Mouse (Mus musculus): ENCODE measurements around the gene Chst15. TPM values are rescaled to one million over a fixed set of nuclear protein-coding genes. Genes with fewer than 3 reads are reported as not detected.
A peak's percentile ranks its signal among the peaks of the same experiment; 100 is the strongest.

The Chst15 gene
- total RNA-seq, 2 experiments from 2014 or later, result 11.8 to 12.4 TPM

DNA sequence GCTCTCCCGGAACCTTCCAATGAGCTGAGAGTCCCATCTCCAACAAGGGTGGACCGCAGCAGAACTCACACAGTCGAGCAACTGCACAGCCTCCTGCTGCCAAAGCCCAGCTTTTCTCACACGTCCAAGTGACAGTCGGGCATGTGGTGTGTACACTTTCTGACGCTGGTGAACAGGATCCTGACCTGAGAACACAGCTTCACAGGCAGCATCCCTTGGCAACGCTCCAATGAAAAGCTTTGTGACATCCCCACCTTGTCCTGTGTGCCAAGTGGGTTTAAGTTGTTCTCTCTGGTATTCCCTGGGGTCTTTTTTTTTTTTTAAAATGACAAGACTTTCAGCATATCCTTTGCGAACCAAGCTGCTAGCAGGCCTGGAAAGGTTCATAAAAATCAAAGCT lies 80.2 kb downstream of the Chst15 start:
- no peak for DNase-seq
- intact Hi-C loops (cut with DNase I), result no loop called here

DNA sequence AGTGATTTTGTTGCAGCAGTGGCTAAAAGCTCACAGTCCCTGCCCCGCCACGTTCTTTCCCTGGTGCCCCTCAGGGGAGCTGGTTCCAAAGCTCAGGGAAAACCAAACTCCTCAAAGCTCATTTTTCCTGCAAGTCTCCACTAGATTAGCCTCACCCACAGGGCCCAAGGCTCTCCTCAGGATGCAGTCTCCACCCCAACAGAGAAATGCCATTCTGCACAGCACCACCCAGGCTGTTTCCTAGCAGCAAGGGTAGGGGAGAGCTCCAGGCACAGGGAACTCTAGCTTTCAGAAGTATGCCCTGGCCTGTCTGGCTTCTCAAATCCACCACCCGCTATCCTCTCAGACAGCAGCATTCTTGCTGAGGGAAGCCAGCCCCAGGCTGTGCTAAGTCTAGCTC lies 82.8 kb downstream of the Chst15 start:
- DNase-seq, result no peak
- intact Hi-C loops (cut with DNase I), result no loop called here

DNA sequence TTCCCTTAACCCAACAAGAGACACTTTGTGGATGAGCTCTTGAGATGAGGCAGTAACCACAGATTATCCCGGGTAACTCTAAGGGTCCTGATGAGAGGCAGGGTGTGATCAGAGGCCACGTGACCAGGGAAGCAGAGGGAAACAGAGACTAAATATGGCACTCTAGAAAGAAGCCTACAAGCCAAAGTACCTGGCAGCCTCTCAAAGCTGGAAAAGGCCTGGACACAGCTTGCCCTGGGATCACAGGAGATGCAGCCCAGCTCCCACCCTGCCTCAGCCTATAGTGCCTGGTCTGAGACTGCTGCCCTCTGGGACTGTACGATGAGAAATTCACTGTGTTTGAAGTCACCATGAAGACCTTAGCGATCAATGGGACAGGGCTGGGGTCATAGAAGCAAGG lies 83.3 kb downstream of the Chst15 start:
- no peak for DNase-seq
- intact Hi-C loops (cut with DNase I), result no loop called here

DNA sequence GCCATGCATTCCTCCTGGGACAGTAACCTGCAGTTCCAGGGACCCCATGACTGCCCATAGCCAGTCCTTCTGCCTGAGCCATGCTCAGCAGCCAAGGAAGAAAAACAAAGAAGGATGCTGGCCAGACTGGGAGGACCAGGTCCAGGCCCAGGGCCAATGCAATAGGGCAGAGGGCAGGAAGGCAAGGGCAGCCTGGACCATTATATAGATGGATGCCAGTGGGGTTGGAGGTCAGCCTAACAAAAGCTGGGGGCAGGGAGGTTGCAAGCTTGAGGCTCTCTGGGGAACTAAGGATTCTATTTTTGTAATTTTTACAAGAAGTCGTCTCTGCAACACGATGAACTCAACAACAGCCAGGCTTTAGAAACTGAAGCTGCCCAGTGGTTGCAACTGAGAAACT lies 84.1 kb downstream of the Chst15 start:
- no peak for DNase-seq
- intact Hi-C loops (cut with DNase I), result no loop called here

GRCm38 (mm10) chr7:132231476-132231875 lies 85.6 kb downstream of the Chst15 start:
- no peak for DNase-seq
- intact Hi-C loops (cut with DNase I), result no loop called here

DNA sequence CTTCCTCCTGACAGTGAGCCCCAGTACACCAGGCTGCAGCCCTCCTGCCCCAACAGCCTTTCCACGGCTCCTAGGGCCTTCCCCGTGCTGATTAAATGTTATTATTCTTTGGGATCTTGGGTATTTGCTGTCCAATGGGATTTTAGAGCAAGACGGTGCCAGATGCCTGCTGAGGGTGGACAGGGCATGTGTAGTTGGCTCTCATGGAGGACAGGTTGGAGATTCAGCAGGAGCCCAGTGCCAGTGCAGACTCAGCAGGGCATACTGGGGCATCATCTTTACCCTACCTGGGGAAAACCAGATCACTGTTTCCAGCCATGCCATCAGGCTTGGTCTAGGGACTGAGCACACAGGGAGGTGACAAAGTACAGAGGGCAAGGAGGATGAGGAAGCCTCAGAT lies 86.1 kb downstream of the Chst15 start:
- intact Hi-C loops (cut with DNase I), result no loop called here
- DNase-seq, result no peak

DNA sequence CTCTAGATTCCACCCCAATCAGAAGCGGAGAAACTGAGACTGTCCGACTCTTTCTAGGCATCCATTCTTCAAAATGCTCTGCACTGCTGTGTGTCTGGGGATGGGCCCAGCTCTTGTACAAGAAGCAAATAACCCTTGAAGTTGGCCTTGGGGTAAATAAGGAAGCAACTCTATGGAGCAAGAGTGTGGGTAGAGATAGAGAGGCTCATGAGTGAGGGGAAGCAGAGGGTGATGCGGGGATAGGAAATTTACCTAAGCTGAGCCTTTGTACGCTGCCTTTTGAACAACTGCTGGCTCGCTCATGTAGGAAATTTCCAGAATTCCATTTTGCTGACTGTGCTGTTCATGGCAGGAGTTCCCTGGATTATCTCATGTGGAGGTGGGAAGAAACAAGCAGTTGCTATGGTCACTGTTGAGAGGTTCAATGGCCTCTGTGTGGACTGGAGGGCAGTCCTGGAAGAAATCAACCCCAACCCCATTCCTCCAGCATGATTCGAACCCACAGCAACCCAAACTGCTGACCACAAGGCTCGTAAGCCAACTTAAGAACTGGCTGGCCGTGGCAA lies 89.9 kb downstream of the Chst15 start:
- DNase-seq, result no peak
- intact Hi-C loops (cut with DNase I), result loop anchor here (1.0 to 5.0 kb wide), 3 partner anchors 90 to 410 kb away; partner anchors contain the start of gene Chst15

GRCm38 (mm10) chr7:132226379-132227074 lies 90.5 kb downstream of the Chst15 start:
- peak; percentile 80 to 94 for DNase-seq
- intact Hi-C loops (cut with DNase I), result loop anchor here (1.0 to 5.0 kb wide), 5 partner anchors 90 to 411 kb away; partner anchors contain the start of gene Chst15

DNA sequence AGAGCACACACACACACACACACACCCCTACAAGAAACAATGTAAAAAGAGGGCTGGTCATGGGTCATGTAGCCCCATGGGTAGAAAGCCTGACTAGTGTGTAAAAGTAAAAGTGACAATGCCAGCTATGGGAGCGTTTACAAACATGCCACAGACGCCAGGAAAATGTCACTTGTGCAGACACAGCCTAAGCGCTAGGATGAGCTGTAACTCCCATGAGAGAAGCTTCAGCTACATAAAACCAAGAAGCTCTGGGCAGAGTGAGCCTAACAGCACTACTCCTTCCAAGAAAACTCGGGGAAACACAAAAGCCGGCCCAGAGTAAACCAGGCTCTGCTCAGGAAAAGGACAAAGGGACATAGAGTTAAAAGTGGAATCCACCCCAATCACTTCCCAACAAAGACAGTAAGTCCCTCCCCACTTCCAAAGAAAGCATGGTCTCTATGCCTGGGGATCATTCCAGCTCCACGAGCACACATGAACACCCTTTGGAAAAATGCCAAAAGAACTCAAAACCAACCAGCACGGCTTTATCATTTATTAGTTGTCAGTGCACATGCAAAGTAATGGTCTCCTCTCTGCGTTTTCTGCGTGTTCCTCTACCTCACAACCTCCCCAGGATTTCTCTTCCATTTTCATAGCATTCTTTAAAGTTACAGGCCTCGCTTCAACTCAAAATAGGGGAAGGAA lies 93.4 kb downstream of the Chst15 start:
- DNase-seq, result no peak
- intact Hi-C loops (cut with DNase I), result no loop called here

- intact Hi-C loops (cut with DNase I), result loop anchor here (5.0 kb wide), 1 partner anchor 672 kb away; the partner anchor contains the start of gene Hmx3
- DNase-seq, result no peak
These were observed 103.0 kb downstream of the Chst15 start for GRCm38 (mm10) chr7:132214031-132214430.

DNA sequence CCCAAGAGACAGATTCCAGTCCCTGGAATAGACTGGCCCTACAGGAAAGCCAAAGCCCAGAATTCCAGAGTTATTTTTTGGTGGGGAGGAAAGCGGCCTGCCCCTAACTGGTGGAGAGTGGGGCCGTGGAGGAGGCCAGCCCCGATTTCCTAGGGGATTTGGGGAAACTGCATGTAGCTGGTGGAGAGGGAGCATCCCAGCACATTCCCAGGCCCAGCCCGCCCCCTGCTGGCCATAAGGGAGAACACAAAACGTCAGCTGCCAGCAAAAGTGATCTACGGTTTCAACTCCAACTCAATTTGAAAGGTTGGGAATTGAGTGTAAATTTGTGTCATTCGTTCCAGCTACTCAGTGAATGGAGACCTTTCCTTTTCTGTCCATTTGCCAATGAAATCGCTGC lies 103.6 kb downstream of the Chst15 start:
- DNase-seq, result peak; percentile 75 to 84
- intact Hi-C loops (cut with DNase I), result loop anchor here (1.0 to 5.0 kb wide), 2 partner anchors 314 to 671 kb away; partner anchors contain the start of gene Hmx3

DNA sequence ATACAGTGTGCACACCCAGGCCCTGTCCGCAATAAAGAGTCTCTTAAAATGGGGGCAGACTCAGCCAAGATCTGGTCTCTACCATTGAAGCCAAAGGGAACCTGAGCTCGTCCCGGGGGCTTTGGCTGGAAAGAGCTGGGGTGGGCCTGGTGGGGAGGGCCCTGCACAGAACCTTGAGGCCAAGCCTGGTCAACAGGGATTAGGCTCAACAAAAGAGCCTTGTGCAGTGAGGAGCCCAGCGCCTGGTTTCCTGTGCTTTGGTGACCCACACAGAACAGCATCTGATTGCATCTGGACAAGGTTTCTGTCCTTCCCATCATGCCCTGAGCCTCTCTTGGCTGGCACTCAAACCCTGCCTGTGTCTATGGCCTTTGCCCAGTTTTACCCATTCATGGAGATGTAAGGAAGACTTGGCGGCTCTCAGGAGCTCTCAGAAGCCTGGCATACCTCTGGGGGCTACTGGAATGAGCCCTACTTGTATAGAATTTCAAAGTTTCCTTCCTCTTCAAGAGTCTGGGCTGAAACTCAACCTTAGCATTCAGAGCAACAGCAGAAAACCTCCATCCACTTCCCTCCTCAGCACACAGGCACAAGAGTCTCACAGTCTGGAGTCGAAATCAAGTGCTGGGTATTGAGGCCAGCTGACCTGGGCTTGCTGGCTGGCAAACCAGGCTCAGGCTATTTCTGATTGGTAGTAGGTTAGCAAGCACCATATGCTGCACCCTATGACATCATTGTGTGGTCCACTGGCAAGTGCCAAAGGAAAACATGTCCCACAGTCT lies 104.9 kb downstream of the Chst15 start:
- intact Hi-C loops (cut with DNase I), result loop anchor here (5.0 kb wide), 1 partner anchor 670 kb away; the partner anchor contains the start of gene Hmx3
- DNase-seq, result no peak

GRCm38 (mm10) chr7:132210616-132211015 lies 106.4 kb downstream of the Chst15 start:
- intact Hi-C loops (cut with DNase I), result loop anchor here (5.0 kb wide), 1 partner anchor 668 kb away; the partner anchor contains the start of gene Hmx3
- DNase-seq, result no peak

DNA sequence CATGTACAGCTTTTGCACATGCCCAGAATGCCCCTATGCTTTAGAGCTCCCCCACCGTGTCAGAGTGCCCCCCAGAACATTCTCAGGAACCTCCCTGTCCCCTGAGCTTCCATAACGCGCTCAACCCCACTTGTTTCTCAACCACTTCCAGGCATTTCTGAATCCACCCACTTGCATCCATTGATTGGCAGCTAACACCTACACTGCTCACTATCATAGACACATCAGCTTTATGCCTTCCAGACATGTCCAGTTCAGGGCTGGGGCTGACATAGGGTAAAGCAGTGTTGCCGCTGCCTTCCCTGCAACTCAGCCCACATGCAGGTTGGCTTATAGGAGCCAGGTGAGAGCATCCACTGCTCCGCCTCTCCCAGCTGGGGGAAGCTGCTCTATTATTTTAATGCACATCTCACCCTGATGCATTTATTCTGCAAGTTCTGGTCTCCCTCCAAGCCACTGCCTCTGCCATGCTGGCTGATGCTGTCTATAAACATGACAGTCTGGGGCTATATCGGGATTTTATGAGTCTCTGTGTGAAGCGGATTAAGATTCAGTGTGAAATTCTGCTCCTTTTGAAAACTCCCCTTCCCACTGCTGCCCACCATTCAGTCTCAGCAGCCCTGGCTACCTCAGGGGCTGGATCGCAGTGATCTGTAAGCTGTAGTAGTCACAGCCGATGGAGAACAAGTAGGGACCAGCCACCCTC lies 107.9 kb downstream of the Chst15 start:
- intact Hi-C loops (cut with DNase I), result no loop called here

GRCm38 (mm10) chr7:132204073-132204612 lies 112.9 kb downstream of the Chst15 start:
- DNase-seq, result no peak
- intact Hi-C loops (cut with DNase I), result no loop called here

More for the DNA sequence above, 107.9 kb downstream of the Chst15 start:
- no peak for DNase-seq

DNA sequence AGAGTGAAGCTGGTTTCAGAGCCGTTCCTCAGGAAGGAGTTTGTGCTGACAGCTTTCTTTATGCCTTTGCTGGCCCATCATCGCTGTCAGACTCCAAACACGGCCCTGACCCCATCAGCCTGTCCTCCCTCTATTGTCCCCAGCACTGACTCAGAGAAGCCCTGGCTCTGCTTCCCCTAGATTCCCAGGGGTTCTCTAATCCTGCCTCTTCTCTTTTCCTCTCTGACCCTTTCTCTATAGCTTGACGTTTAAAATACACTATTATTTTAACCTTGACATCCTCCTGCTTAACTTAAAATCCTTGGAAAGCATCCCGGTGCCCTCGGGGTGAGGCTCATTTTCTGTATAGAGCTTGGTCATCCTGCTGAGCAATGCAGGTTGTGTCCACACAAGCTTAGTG lies 117.3 kb downstream of the Chst15 start:
- intact Hi-C loops (cut with DNase I), result no loop called here
- no peak for DNase-seq

- intact Hi-C loops (cut with DNase I), result no loop called here
- no peak for DNase-seq
These were observed 118.2 kb downstream of the Chst15 start for GRCm38 (mm10) chr7:132198806-132199205.

- intact Hi-C loops (cut with DNase I), result no loop called here
- DNase-seq, result no peak
These were observed 119.1 kb downstream of the Chst15 start for GRCm38 (mm10) chr7:132197817-132198475.

GRCm38 (mm10) chr7:132196581-132196980 lies 120.4 kb downstream of the Chst15 start:
- peak; percentile 43 to 73 for DNase-seq
- intact Hi-C loops (cut with DNase I), result no loop called here

All from heart, postnatal 14 days (tissue).